Mouse (Mus musculus): ENCODE results near the gene Esm1.

Esm1 gene

GRCm38 (mm10) chr13:113209624-113210023, at the start of gene Esm1:
Gene Esm1, plus strand, starts transcription at chr13:113209659.
- no peak for DNase-seq (ENCODE audit: low spot score in 2 of 2)

GRCm38 (mm10) chr13:113164252-113165005, 45.0 kb upstream of the Esm1 start:
- DNase-seq (ENCODE audit: low spot score in 2 of 2) = no peak

GRCm38 (mm10) chr13:113168018-113168534, 41.4 kb upstream of the Esm1 start:
- DNase-seq (ENCODE audit: low spot score in 2 of 2) = no peak

- no peak for DNase-seq (ENCODE audit: low spot score in 2 of 2)
Observed at GRCm38 (mm10) chr13:113170256-113170655, 39.2 kb upstream of the Esm1 start.

- peak; percentile 11 to 13 for DNase-seq (ENCODE audit: low spot score in 2 of 2)
Observed at GRCm38 (mm10) chr13:113174162-113174561, 35.3 kb upstream of the Esm1 start.

- no peak for DNase-seq (ENCODE audit: low spot score in 2 of 2)
Observed at GRCm38 (mm10) chr13:113183310-113183709, 26.1 kb upstream of the Esm1 start.

GRCm38 (mm10) chr13:113183720-113184119, 25.7 kb upstream of the Esm1 start:
- no peak for DNase-seq (ENCODE audit: low spot score in 2 of 2)

GRCm38 (mm10) chr13:113196808-113197674, 12.4 kb upstream of the Esm1 start:
- no peak for DNase-seq (ENCODE audit: low spot score in 2 of 2)

GRCm38 (mm10) chr13:113197872-113198502, 11.5 kb upstream of the Esm1 start:
- DNase-seq (ENCODE audit: low spot score in 2 of 2) = no peak

- DNase-seq (ENCODE audit: low spot score in 2 of 2) = no peak
Observed at GRCm38 (mm10) chr13:113199331-113199730, 10.1 kb upstream of the Esm1 start.

GRCm38 (mm10) chr13:113200726-113201125, 8.7 kb upstream of the Esm1 start:
- no peak for DNase-seq (ENCODE audit: low spot score in 2 of 2)

- DNase-seq (ENCODE audit: low spot score in 2 of 2) = no peak
Observed at GRCm38 (mm10) chr13:113201631-113202030, 7.8 kb upstream of the Esm1 start.

- DNase-seq (ENCODE audit: low spot score in 2 of 2) = no peak
Observed at GRCm38 (mm10) chr13:113202184-113202583, 7.3 kb upstream of the Esm1 start.

GRCm38 (mm10) chr13:113203146-113203545, 6.3 kb upstream of the Esm1 start:
- DNase-seq (ENCODE audit: low spot score in 2 of 2) = no peak

GRCm38 (mm10) chr13:113205346-113205745, 4.1 kb upstream of the Esm1 start:
- no peak for DNase-seq (ENCODE audit: low spot score in 2 of 2)

- no peak for DNase-seq (ENCODE audit: low spot score in 2 of 2)
Observed at GRCm38 (mm10) chr13:113211345-113211744, 1.9 kb downstream of the Esm1 start.

GRCm38 (mm10) chr13:113212401-113212800, 2.9 kb downstream of the Esm1 start:
- DNase-seq (ENCODE audit: low spot score in 2 of 2) = no peak

- no peak for DNase-seq (ENCODE audit: low spot score in 2 of 2)
Observed at GRCm38 (mm10) chr13:113213865-113214264, 4.4 kb downstream of the Esm1 start.

- no peak for DNase-seq (ENCODE audit: low spot score in 2 of 2)
Observed at GRCm38 (mm10) chr13:113221851-113222250, 12.4 kb downstream of the Esm1 start.

GRCm38 (mm10) chr13:113224105-113224504, 14.6 kb downstream of the Esm1 start:
- DNase-seq (ENCODE audit: low spot score in 2 of 2) = peak; percentile 52 to 70

GRCm38 (mm10) chr13:113225811-113226210, 16.4 kb downstream of the Esm1 start, which contains the start of gene Gzmk:
Gene Gzmk, minus strand, starts transcription at chr13:113225908.
- DNase-seq (ENCODE audit: low spot score in 2 of 2) = peak; percentile 45 to 59

- DNase-seq (ENCODE audit: low spot score in 2 of 2) = no peak
Observed at GRCm38 (mm10) chr13:113227076-113227475, 17.6 kb downstream of the Esm1 start.
